Mouse (Mus musculus) erythroid progenitor cell, adult 5-6 weeks (primary cell): ENCODE measurements around the gene Snx8. TPM values are rescaled to one million over a fixed set of nuclear protein-coding genes. Genes with fewer than 3 reads are reported as not detected.

Experiments used
- ATAC-seq: replicated peaks from 2 replicates; pipeline ENCODE4 v1.8.0; 2016; ENCODE audit warnings: moderate number of reproducible peaks, mild to moderate bottlenecking, moderate TSS enrichment, inconsistent platforms; ENCODE audit not compliant: poor library complexity, low FRiP score, severe bottlenecking
- total RNA-seq, 2 experiments: library from RNA; stranded (forward) in 1 of 2; stranded (reverse) in 1 of 2; fragments of 150-400 nt in 1 of 2; fragments of 186-747, 209-891 nt in 1 of 2; gene quantifications; 2 replicates each; pipeline versions ENCODE4 v1.2.3 to v1.2.4; 2015 to 2017; ENCODE audit warnings: low replicate concordance in 2 of 2

Snx8 gene
- total RNA-seq, 2 experiments from 2014 or later: 0.84 TPM; not detected in 1

- ATAC-seq: no peak
These were observed 96.9 kb downstream of the Snx8 start for GRCm38 (mm10) chr5:140292152-140292551.

Other genes with a start within 250 kb of the Snx8 start
- 25.9 and 29.3 TPM in 2 replicates for gene Mad1l1, start 67.7 kb downstream of the Snx8 start, total RNA-seq (2015; ENCODE audit: low replicate concordance)
- gene Mad1l1, start 67.7 kb downstream of the Snx8 start, total RNA-seq (2017; ENCODE audit: low replicate concordance): 113 and 134 TPM in 2 replicates
- 11.5 and 14.7 TPM in 2 replicates for gene Nudt1, start 67.6 kb downstream of the Snx8 start, total RNA-seq (2015; ENCODE audit: low replicate concordance)
- gene Nudt1, start 67.6 kb downstream of the Snx8 start, total RNA-seq (2017; ENCODE audit: low replicate concordance): 7.1 and 10.1 TPM in 2 replicates
- gene Mrm2, start 57.4 kb downstream of the Snx8 start, total RNA-seq (2015; ENCODE audit: low replicate concordance): 3.6 TPM in 1 of 2 replicates, not detected in the other
- 1.4 and 2.4 TPM in 2 replicates for gene Mrm2, start 57.4 kb downstream of the Snx8 start, total RNA-seq (2017; ENCODE audit: low replicate concordance)
- 44.7 and 110 TPM in 2 replicates for gene Eif3b, start 30.1 kb upstream of the Snx8 start, total RNA-seq (2015; ENCODE audit: low replicate concordance)
- gene Eif3b, start 30.1 kb upstream of the Snx8 start, total RNA-seq (2017; ENCODE audit: low replicate concordance): 43.6 and 66.2 TPM in 2 replicates
- not detected in 2 replicates for gene Gm4869, start 56.4 kb upstream of the Snx8 start, total RNA-seq (2015; ENCODE audit: low replicate concordance)
- gene Gm4869, start 56.4 kb upstream of the Snx8 start, total RNA-seq (2017; ENCODE audit: low replicate concordance): not detected in 2 replicates
- 9.2 and 12.3 TPM in 2 replicates for gene Chst12, start 116.3 kb upstream of the Snx8 start, total RNA-seq (2015; ENCODE audit: low replicate concordance)
- 11.4 and 11.7 TPM in 2 replicates for gene Chst12, start 116.3 kb upstream of the Snx8 start, total RNA-seq (2017; ENCODE audit: low replicate concordance)
- gene Grifin, start 175.8 kb upstream of the Snx8 start, total RNA-seq (2015; ENCODE audit: low replicate concordance): not detected in 2 replicates
- gene Grifin, start 175.8 kb upstream of the Snx8 start, total RNA-seq (2017; ENCODE audit: low replicate concordance): not detected in 2 replicates
- 19.7 and 20.5 TPM in 2 replicates for gene Lfng, start 218.1 kb upstream of the Snx8 start, total RNA-seq (2015; ENCODE audit: low replicate concordance)
- 1.9 and 11.4 TPM in 2 replicates for gene Lfng, start 218.1 kb upstream of the Snx8 start, total RNA-seq (2017; ENCODE audit: low replicate concordance)